Mouse (Mus musculus): Measurements from ENCODE around the gene Ptprq. TPM values are rescaled to one million over a fixed set of nuclear protein-coding genes. Genes with fewer than 3 reads are reported as not detected.

Ptprq gene
- polyA plus RNA-seq, 1 experiment from 2014 or later = not detected

DNA sequence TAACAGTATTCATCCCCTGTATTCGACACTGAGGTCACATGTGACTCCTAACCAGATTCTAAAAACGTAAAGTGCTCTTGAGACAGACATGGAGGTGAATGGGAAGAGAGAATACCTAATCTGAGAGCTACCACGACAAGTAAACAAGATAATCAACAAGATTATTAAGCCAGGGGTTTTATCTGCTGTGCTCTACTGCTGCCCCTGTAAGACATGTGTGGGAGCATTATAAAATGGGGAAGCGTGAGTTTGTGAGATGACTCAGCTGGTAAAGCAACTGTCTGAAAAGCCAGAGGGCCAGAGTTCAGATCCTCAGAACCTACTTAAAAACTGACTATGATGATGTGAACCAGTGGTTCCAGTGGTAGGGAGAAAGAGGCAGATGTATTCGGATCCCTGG lies 22.7 kb downstream of the Ptprq start:
- no peak overlapping the region for H3K4me3 ChIP-seq (ENCODE audit: inconsistent target)
- WGBS (ENCODE audit: missing documents) = 61% methylated on average over 5 of the region's 5 CpGs
- H3K27ac ChIP-seq = no peak overlapping the region
- H3K36me3 ChIP-seq (ENCODE audit: inconsistent target) = no peaks in the 10 kb centered on the region
- H3K79me2 ChIP-seq (ENCODE audit: inconsistent target) = no peaks in the 10 kb centered on the region

- Histone ChIP-seq H3K27ac (no peak overlapping the region), H3K36me3 (ENCODE audit: inconsistent target) (no peaks in the 10 kb centered on the region), H3K4me3 (ENCODE audit: inconsistent target) (no peak overlapping the region), H3K79me2 (ENCODE audit: inconsistent target) (no peaks in the 10 kb centered on the region)
- WGBS (ENCODE audit: missing documents) = 89% methylated on average over 6 of the region's 6 CpGs
Measured at GRCm38 (mm10) chr10:107687382-107687781, 32.5 kb downstream of the Ptprq start.

- no peaks in the 10 kb centered on the region for H3K79me2 ChIP-seq (ENCODE audit: inconsistent target)
- 67% methylated on average over 1 of the region's 1 CpGs for WGBS (ENCODE audit: missing documents)
- H3K27ac ChIP-seq = no peak overlapping the region
- no peaks in the 10 kb centered on the region for H3K36me3 ChIP-seq (ENCODE audit: inconsistent target)
- H3K4me3 ChIP-seq (ENCODE audit: inconsistent target) = no peak overlapping the region
Measured at GRCm38 (mm10) chr10:107675994-107676393, 43.9 kb downstream of the Ptprq start.

DNA sequence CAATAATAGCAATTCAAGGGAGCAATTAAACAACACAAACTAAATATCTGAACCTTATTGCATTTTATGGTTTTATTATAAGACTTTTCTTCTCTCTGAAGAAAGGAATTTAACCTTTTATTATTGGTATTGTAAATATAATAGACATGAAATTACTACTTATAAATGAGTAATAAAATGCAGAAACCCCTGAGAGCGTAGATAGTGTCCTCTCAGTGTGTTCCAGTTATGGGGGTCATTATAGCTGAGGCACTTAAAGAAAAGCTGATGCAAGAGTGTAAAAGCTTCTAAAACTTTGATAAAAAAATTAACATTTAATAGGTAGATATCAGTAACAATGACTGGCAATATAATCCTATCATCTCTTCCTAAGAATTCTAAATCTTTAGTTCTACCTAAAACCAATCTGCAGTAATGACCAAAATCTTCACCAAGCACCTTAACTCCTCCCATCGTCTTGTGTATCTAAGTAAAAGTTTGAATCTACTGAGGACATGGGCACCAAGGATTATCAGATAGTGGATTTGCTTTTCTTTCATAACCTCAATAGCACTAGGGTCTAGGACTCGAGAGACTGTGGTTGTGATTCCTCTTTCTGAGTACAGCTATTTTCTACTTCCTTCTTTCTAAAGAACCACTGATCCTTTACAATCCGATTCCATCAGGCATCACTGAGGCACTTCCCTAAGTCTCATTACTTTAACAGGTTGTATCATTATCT lies 51.3 kb downstream of the Ptprq start:
- WGBS (ENCODE audit: missing documents) = 64% methylated on average over 4 of the region's 4 CpGs
- no peaks in the 10 kb centered on the region for H3K36me3 ChIP-seq (ENCODE audit: inconsistent target)
- no peaks in the 10 kb centered on the region for H3K79me2 ChIP-seq (ENCODE audit: inconsistent target)
- H3K27ac ChIP-seq = no peak overlapping the region
- no peak overlapping the region for H3K4me3 ChIP-seq (ENCODE audit: inconsistent target)

- Histone ChIP-seq H3K79me2 (ENCODE audit: inconsistent target) (no peaks in the 10 kb centered on the region), H3K4me3 (ENCODE audit: inconsistent target) (no peak overlapping the region), H3K27ac (no peak overlapping the region), H3K36me3 (ENCODE audit: inconsistent target) (no peaks in the 10 kb centered on the region)
- WGBS (ENCODE audit: missing documents) = 86% methylated on average over 5 of the region's 5 CpGs
Measured at GRCm38 (mm10) chr10:107662372-107663065, 57.3 kb downstream of the Ptprq start.

DNA sequence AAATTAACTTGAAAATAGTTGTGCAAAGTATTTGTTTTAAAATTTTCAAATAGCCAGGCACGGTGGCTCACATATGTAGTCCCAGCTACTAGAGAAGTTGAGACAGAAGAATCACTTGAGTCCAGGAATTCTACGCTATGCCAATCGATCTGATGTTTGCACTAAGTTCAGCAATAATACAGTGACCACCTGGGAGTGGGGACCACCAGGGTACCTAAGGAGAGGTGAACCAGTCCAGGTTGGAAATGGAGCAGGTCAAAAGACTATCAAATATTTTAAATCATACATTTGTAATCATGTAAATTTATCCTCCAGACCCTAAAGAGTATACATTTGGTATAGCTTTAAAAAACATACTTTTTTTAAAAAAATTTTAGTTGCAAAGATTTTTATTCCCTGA lies 57.9 kb downstream of the Ptprq start:
- WGBS (ENCODE audit: missing documents) = 88% methylated on average over 3 of the region's 3 CpGs
- Histone ChIP-seq H3K36me3 (ENCODE audit: inconsistent target) (no peaks in the 10 kb centered on the region), H3K4me3 (ENCODE audit: inconsistent target) (no peak overlapping the region), H3K79me2 (ENCODE audit: inconsistent target) (no peaks in the 10 kb centered on the region), H3K27ac (no peak overlapping the region)

GRCm38 (mm10) chr10:107659141-107659540 lies 60.7 kb downstream of the Ptprq start:
- no peak overlapping the region for H3K4me3 ChIP-seq (ENCODE audit: inconsistent target)
- no peaks in the 10 kb centered on the region for H3K79me2 ChIP-seq (ENCODE audit: inconsistent target)
- H3K27ac ChIP-seq = no peak overlapping the region
- H3K36me3 ChIP-seq (ENCODE audit: inconsistent target) = no peaks in the 10 kb centered on the region
- WGBS (ENCODE audit: missing documents) = 95% methylated on average over 2 of the region's 2 CpGs

DNA sequence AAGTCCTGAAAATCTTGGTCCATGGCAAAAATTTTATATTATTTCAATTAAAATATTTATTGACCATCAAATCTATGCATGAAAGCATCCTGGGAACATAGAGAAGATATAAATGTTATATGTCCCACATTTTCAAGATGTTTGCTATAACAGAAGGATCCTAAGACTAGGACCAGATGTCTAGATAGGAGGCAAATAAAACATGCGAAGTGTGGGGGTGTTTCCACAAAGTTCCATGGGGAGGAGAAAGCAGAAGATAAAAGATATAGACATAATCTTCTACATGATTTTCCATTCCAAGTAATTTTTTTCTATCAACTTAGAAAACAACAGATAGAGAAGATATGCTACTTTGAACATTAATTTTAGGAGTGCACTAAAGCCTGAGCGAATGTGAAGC lies 70.2 kb downstream of the Ptprq start:
- 86% methylated on average over 2 of the region's 2 CpGs for WGBS (ENCODE audit: missing documents)
- H3K79me2 ChIP-seq (ENCODE audit: inconsistent target) = no peaks in the 10 kb centered on the region
- no peak overlapping the region for H3K27ac ChIP-seq
- H3K36me3 ChIP-seq (ENCODE audit: inconsistent target) = no peaks in the 10 kb centered on the region
- no peak overlapping the region for H3K4me3 ChIP-seq (ENCODE audit: inconsistent target)

DNA sequence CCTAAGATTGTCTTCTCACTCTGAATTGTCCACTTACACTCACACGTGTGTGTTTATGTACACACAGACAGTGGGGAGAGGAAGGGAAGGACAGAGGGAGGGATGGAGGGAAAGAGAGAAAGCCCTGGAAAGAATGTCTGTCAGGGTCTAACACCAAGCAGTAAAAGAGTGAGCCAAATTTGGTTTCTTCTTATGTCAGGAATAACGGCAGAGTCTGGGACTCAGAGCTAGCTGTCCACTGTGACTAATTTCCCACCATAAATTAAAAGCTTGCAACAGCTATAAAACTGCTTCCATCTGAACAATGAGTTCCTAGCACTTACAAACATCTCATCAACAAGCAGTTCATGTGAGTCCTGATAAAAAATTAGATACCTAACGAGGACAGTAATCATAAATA lies 91.7 kb downstream of the Ptprq start:
- no peak overlapping the region for H3K4me3 ChIP-seq (ENCODE audit: inconsistent target)
- H3K27ac ChIP-seq = no peak overlapping the region
- 55% methylated on average over 3 of the region's 3 CpGs for whole genome bisulfite sequencing (ENCODE audit: missing documents)
- no peaks in the 10 kb centered on the region for H3K79me2 ChIP-seq (ENCODE audit: inconsistent target)
- H3K36me3 ChIP-seq (ENCODE audit: inconsistent target) = no peaks in the 10 kb centered on the region

- Histone ChIP-seq H3K27ac (no peak overlapping the region), H3K79me2 (ENCODE audit: inconsistent target) (no peaks in the 10 kb centered on the region), H3K36me3 (ENCODE audit: inconsistent target) (no peaks in the 10 kb centered on the region), H3K4me3 (ENCODE audit: inconsistent target) (no peak overlapping the region)
- WGBS (ENCODE audit: missing documents) = 89% methylated on average over 1 of the region's 1 CpGs
Measured at GRCm38 (mm10) chr10:107626648-107627047, 93.2 kb downstream of the Ptprq start.

GRCm38 (mm10) chr10:107624211-107624610 lies 95.6 kb downstream of the Ptprq start:
- Histone ChIP-seq H3K79me2 (ENCODE audit: inconsistent target) (no peaks in the 10 kb centered on the region), H3K4me3 (ENCODE audit: inconsistent target) (no peak overlapping the region), H3K27ac (no peak overlapping the region), H3K36me3 (ENCODE audit: inconsistent target) (no peaks in the 10 kb centered on the region)
- WGBS (ENCODE audit: missing documents) = 87% methylated on average over 4 of the region's 4 CpGs

- Histone ChIP-seq H3K79me2 (ENCODE audit: inconsistent target) (no peaks in the 10 kb centered on the region), H3K27ac (no peak overlapping the region), H3K4me3 (ENCODE audit: inconsistent target) (no peak overlapping the region), H3K36me3 (ENCODE audit: inconsistent target) (no peaks in the 10 kb centered on the region)
- WGBS (ENCODE audit: missing documents) = 92% methylated on average over 2 of the region's 2 CpGs
Measured at GRCm38 (mm10) chr10:107615460-107615859, 104.4 kb downstream of the Ptprq start.

- no peaks in the 10 kb centered on the region for H3K36me3 ChIP-seq (ENCODE audit: inconsistent target)
- no peak overlapping the region for H3K27ac ChIP-seq
- WGBS (ENCODE audit: missing documents) = 82% methylated on average over 6 of the region's 6 CpGs
Measured at GRCm38 (mm10) chr10:107601371-107601770, 118.5 kb downstream of the Ptprq start.

DNA sequence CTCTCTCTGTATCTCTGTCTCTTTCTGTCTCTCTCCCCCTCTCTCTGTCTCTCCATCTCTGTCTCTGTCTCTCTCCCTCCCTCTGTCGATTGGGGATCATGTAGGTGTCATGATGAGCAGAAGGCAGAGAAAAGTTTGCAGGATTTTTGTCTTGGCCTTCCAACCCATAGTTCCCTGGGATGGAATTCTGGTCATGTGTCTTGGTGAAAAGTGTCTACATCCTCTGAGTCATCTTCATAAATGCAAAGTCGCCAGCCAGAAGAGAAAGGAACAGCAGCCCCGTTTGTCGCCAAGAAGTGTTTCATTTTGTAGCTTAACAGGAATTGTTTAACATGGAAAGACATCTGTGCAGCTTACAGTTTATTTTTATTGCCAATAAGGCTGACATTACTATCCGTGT lies 136.5 kb downstream of the Ptprq start:
- 88% methylated on average over 5 of the region's 5 CpGs for WGBS (ENCODE audit: missing documents)
- no peak overlapping the region for H3K27ac ChIP-seq
- H3K4me3 ChIP-seq (ENCODE audit: inconsistent target) = no peak overlapping the region
- H3K79me2 ChIP-seq (ENCODE audit: inconsistent target) = no peaks in the 10 kb centered on the region
- no peaks in the 10 kb centered on the region for H3K36me3 ChIP-seq (ENCODE audit: inconsistent target)

More at GRCm38 (mm10) chr10:107601371-107601770, 118.5 kb downstream of the Ptprq start:
- Histone ChIP-seq H3K4me3 (ENCODE audit: inconsistent target) (no peak overlapping the region), H3K79me2 (ENCODE audit: inconsistent target) (no peaks in the 10 kb centered on the region)

DNA sequence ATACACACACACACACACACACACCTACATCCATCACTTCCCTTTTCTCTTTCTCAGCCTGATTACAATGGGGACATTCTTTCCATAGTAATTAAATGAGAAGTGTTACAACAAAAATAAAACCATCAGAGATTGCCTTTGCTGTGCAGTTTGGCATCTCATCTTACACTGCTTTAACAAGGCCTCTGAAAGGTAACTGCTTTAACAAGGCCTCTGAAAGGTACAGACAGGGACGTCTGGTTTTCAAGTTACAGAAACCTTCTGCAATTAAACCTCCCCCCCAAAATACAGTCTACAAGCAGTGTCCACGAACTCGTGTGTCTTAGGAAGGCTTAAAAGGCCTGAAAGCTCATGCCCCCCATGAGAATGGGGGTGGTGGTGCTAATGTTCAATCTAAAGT lies 150.8 kb downstream of the Ptprq start:
- Histone ChIP-seq H3K36me3 (ENCODE audit: inconsistent target) (no peaks in the 10 kb centered on the region), H3K79me2 (ENCODE audit: inconsistent target) (no peaks in the 10 kb centered on the region), H3K27ac (no peak overlapping the region), H3K4me3 (ENCODE audit: inconsistent target) (no peak overlapping the region)
- 46% methylated on average over 3 of the region's 3 CpGs for WGBS (ENCODE audit: missing documents)

Data from macrophage (primary cell).